In the genomic region with DNA sequence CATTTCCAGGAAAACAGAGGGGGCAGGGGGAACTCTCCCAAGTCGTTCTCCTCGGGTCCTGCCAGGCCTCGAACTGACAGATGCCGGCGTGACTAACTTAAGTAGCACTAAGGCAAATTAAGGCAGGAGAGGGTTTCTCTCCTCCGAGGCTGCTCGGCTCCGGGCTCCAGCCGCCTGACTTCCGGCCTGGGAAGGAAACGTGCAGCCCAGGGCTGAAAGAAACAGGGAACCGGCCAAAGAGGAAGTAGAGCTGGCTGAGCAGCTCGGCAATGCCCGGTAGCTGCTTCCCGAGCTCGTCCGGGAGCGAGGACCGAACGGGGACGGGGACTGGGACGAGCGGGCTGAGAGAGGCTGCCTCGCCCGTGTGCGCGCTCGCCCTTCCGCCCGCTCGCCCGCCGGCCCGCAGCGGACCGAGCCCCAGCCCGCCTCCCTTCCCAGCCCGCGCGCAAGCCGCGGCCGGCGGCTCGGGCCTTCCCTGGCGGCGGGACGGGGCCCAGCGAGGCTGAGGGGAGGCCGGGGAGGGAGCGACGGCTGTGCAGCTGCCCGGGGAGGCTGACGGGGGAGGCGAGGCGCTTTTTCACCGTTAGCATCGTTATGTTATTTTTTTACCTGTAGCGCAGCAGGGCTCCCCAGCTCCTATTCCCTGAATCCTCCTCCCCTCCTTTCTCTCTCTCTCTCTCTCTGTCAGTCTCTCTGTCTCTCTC, we compare ENCODE assay signal across 8 mouse cellular contexts. TPM values are rescaled to one million over a fixed set of nuclear protein-coding genes. Genes with fewer than 3 reads are reported as not detected.
DNase-seq lines count a peak whose midpoint lies in the region; ATAC-seq and TF ChIP-seq lines count a peak whose summit lies in the region.

No protein-coding gene starts in this region.

- ATAC-seq in cerebellum, adult (ENCODE audit: insufficient number of reproducible peaks, low FRiP score, low TSS enrichment), result peak; percentile 71
- peak; percentile 82 for ATAC-seq in forebrain, embryonic 14.5 days
- peak; percentile 78 for ATAC-seq in liver, postnatal 0 days
- ATAC-seq in neural tube, embryonic 13.5 days (ENCODE audit: low read depth), result peak; percentile 86

- 0 out of 2 replicates have a peak, but pooled peaks cover 5% of the 10 kb centered on the region for H3K4me1 ChIP-seq in forebrain, embryonic 14.5 days (ENCODE audit: control insufficient read depth, insufficient read depth, low read length)
- peaks cover 5% of the 10 kb centered on the region for H3K4me1 ChIP-seq in liver, postnatal 0 days (ENCODE audit: insufficient read depth)
- H3K4me1 ChIP-seq in neural tube, embryonic 13.5 days (replicated peaks), result peaks cover 7% of the 10 kb centered on the region

- no peak for TF ChIP-seq EP300 in liver, postnatal 0 days (IDR thresholded peaks at IDR 0.05; ENCODE audit: low read depth)

- no peaks in the 10 kb centered on the region for H3K27me3 ChIP-seq in forebrain, embryonic 14.5 days (replicated peaks; ENCODE audit: control insufficient read depth, insufficient read depth, low read length)
- no peaks in the 10 kb centered on the region for H3K27me3 ChIP-seq in liver, postnatal 0 days (ENCODE audit: insufficient read depth, low read length)
- H3K27me3 ChIP-seq in neural tube, embryonic 13.5 days, result no peaks in the 10 kb centered on the region

- peak overlapping the region; percentile 98 for H3K27ac ChIP-seq in forebrain, embryonic 14.5 days (ENCODE audit: low read depth, low read length)
- peak overlapping the region; percentile 100 for H3K27ac ChIP-seq in liver, postnatal 0 days (ENCODE audit: low read depth)
- H3K27ac ChIP-seq in neural tube, embryonic 13.5 days (replicated peaks), result peak overlapping the region; percentile 99

- H3K4me3 ChIP-seq in forebrain, embryonic 14.5 days (ENCODE audit: low read depth, low read length), result peak overlapping the region; percentile 83
- H3K4me3 ChIP-seq in liver, postnatal 0 days (ENCODE audit: low read depth, low read length), result peak overlapping the region; percentile 83
- peak overlapping the region; percentile 83 for H3K4me3 ChIP-seq in neural tube, embryonic 13.5 days

- DNase-seq in ES-CJ7 (ENCODE audit: low read depth, low spot score), result peak; percentile 58
- peak; percentile 73 for DNase-seq in forebrain, embryonic 14.5 days (ENCODE audit: low spot score)
- DNase-seq in heart, postnatal 14 days, result peak; percentile 74 to 80
- DNase-seq in large intestine, adult 2 months (ENCODE audit: low read depth, low spot score), result peak; percentile 29
- DNase-seq in liver, postnatal 0 days, result peak; percentile 76
- DNase-seq in telencephalon, adult 2 months (ENCODE audit: low read depth, low spot score), result peak; percentile 55

- WGBS in forebrain, embryonic 14.5 days, result under 1% methylated on average over 45 of the region's 59 CpGs
- under 1% methylated on average over 58 of the region's 59 CpGs for WGBS in large intestine, adult 2 months
- under 1% methylated on average over 28 of the region's 59 CpGs for WGBS in liver, postnatal 0 days (ENCODE audit: insufficient replicate concordance)
- under 1% methylated on average over 57 of the region's 59 CpGs for WGBS in neural tube, embryonic 13.5 days

- TF ChIP-seq CTCF in liver, postnatal 0 days (IDR thresholded peaks at IDR 0.05; ENCODE audit: low read depth), result no peak

- peak overlapping the region; percentile 98 for H3K9ac ChIP-seq in forebrain, embryonic 14.5 days (ENCODE audit: low read length)
- H3K9ac ChIP-seq in liver, postnatal 0 days (replicated peaks), result peak overlapping the region; percentile 98
- peak overlapping the region; percentile 97 for H3K9ac ChIP-seq in neural tube, embryonic 13.5 days

- H3K9me3 ChIP-seq in forebrain, embryonic 14.5 days (replicated peaks; ENCODE audit: control insufficient read depth, low read length), result no peaks in the 10 kb centered on the region
- no peaks in the 10 kb centered on the region for H3K9me3 ChIP-seq in liver, postnatal 0 days (ENCODE audit: low read length)
- H3K9me3 ChIP-seq in neural tube, embryonic 13.5 days, result no peaks in the 10 kb centered on the region

- intact Hi-C loops in heart, postnatal 14 days (cut with DNase I), result loop anchor here (5.0 kb wide), 1 partner anchor 66 kb away; no protein-coding TSS in a partner anchor

- no peaks in the 10 kb centered on the region for H3K36me3 ChIP-seq in forebrain, embryonic 14.5 days (ENCODE audit: control insufficient read depth, insufficient read depth, low read length)
- no peaks in the 10 kb centered on the region for H3K36me3 ChIP-seq in liver, postnatal 0 days (replicated peaks; ENCODE audit: insufficient read depth, low read length)
- no peaks in the 10 kb centered on the region for H3K36me3 ChIP-seq in neural tube, embryonic 13.5 days

- H3K4me2 ChIP-seq in forebrain, embryonic 14.5 days (ENCODE audit: low read length), result peak overlapping the region; percentile 72
- H3K4me2 ChIP-seq in liver, postnatal 0 days (ENCODE audit: low read depth, low read length), result peak overlapping the region; percentile 87
- H3K4me2 ChIP-seq in neural tube, embryonic 13.5 days, result peak overlapping the region; percentile 79

RNA-seq across cellular contexts. Expression of gene Tbc1d5, which starts 0.5 kb away (rescaled TPM):
- 4.3 and 5.5 TPM in 2 replicates for polyA plus RNA-seq in forebrain, embryonic 14.5 days (2014; fragmentation: Nextera tagmentation; extraction: Ambion mirVana)
- 10 to 100 TPM; 16.9 to 19.7 TPM for total RNA-seq in heart, postnatal 14 days (2021)
- polyA plus RNA-seq in large intestine, adult 2 months (2012; rRNA removed), result 5.7 and 8.2 TPM in 2 replicates
- polyA plus RNA-seq in liver, postnatal 0 days (2015; fragmentation: Nextera tagmentation; extraction: Ambion mirVana), result 2.1 and 2.5 TPM in 2 replicates
- 8.7 and 9.4 TPM in 2 replicates for polyA plus RNA-seq in neural tube, embryonic 13.5 days (2015; fragmentation: Nextera tagmentation; extraction: Ambion mirVana)

Comparison
In these comparisons a context has a peak if more than half of its experiments do, and no peak if none do; other contexts are left out.
1. Peak in every context shown above with its lines: DNase-seq, ATAC-seq, H3K4me3 ChIP-seq and H3K27ac ChIP-seq.